Comparison of ENCODE assay signal across 8 mouse cellular contexts in the genomic region with DNA sequence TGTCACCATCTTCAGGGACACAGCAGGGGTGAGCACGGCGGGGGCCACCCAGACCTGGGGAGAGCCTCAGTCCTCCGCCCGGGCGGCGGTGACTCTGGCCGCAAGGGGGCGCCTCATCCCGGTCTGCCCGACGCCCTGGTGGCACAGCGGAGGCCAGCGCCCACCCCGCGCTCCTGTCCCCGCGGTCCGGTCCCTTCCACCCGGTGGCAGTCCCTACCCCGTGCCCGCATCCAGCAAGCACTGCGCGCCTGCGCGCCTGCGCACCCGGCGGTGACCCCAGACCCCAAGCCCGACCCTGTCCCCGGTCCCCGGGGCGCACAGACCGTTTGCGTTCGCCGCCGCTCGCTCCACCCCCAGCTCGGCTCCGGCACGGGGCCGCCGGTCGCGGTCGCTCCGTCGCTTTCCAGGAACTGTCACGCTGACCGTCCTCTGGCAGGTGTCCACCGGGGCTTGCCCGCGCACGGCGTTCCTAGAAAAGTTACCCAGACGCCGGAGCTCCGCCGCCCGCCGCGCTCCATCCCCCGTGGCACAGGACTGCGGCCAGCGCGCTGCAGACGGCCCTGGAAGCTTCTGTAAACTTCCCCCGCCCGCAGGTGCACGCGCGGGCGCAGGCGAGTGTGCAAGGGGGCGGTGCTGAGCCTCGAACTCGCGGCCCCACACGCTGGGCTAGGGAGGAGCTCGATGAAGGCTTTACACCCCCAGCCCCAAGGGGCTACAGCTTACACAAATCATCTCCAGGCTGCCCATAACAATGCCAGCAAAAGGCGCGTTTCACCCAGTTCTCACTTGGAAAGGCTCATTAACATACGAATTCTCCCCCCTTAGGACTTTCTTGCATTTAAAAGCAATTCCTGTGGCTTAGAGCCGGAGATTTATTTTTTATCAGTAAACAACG.
DNase-seq lines count a peak whose midpoint lies in the region; ATAC-seq lines count a peak whose summit lies in the region.

No protein-coding gene starts in this region.

- ATAC-seq in hindbrain, embryonic 11.5 days (ENCODE audit: low FRiP score) = peak; percentile 90

- under 1% methylated on average over 55 of the region's 85 CpGs for WGBS in hindbrain, embryonic 11.5 days

- peak overlapping the region; percentile 96 for H3K4me2 ChIP-seq in hindbrain, embryonic 11.5 days (replicated peaks; ENCODE audit: low read depth, low read length)

- peak overlapping the region; percentile 70 for H3K4me3 ChIP-seq in hindbrain, embryonic 11.5 days (ENCODE audit: low read depth, low read length)

- H3K27ac ChIP-seq in hindbrain, embryonic 11.5 days (ENCODE audit: low read depth, low read length) = 0 out of 2 replicates have a peak overlapping the region, but pooled peaks have one; percentile 30

- no peaks in the 10 kb centered on the region for H3K36me3 ChIP-seq in hindbrain, embryonic 11.5 days (ENCODE audit: control insufficient read depth, insufficient read depth, low read length)

- peaks cover 31% of the 10 kb centered on the region for H3K27me3 ChIP-seq in hindbrain, embryonic 11.5 days (ENCODE audit: control insufficient read depth, insufficient read depth, low read length)

- peaks cover 4% of the 10 kb centered on the region for H3K4me1 ChIP-seq in hindbrain, embryonic 11.5 days (replicated peaks; ENCODE audit: control insufficient read depth, insufficient read depth, low read length)

- peak; percentile 88 for DNase-seq in R1 (ENCODE audit: low read depth, low spot score)
- peak; percentile 63 for DNase-seq in cerebellum, adult 9-11 months
- DNase-seq in frontal cortex, postnatal 10 days (ENCODE audit: low spot score in 2 of 2) = peak; percentile 65 to 74
- DNase-seq in hindbrain, embryonic 11.5 days (ENCODE audit: low spot score) = peak; percentile 84
- peak; percentile 76 to 85 for DNase-seq in layer of hippocampus, postnatal 25 days (ENCODE audit: extremely low spot score in 1 of 2, low spot score in 1 of 2)
- DNase-seq in lung, postnatal 36 days = peak; percentile 88
- peak; percentile 63 for DNase-seq in retina, adult 2 months (ENCODE audit: low read depth, low spot score)
- DNase-seq in thymus, postnatal 25 days = peak; percentile 92

- no peaks in the 10 kb centered on the region for H3K9me3 ChIP-seq in hindbrain, embryonic 11.5 days (ENCODE audit: control insufficient read depth, low read length)

- H3K9ac ChIP-seq in hindbrain, embryonic 11.5 days (ENCODE audit: low read depth, low read length) = peak overlapping the region; percentile 64

Comparison
In these comparisons a context has a peak if more than half of its experiments do, and no peak if none do; other contexts are left out.
1. Peak in every context shown above with its lines: DNase-seq, ATAC-seq, H3K4me3 ChIP-seq and H3K27ac ChIP-seq.